Mouse (Mus musculus) cerebellum, adult 2 months (tissue): ENCODE measurements at regions not wholly inside any gene's neighbourhood (a gene's known extent, or its start where the extent isn't known, plus 50 kb on each side); places are given as distances from the start of the nearest gene placed in this dataset.

Source experiments
- DNase-seq, 2 experiments: peaks; one replicate each; pipeline ENCODE4 v3.0.0; 2021
- H3K27ac ChIP-seq: fragments of 200-500 bp; 2 replicates; pipeline ENCODE4 v1.5.1; 2012; ENCODE audit warnings: low read length, control low read depth, inconsistent platforms; ENCODE audit not compliant: insufficient read depth
- H3K27me3 ChIP-seq: fragments of 200-500 bp; 2 replicates; pipeline ENCODE4 v1.6.1; 2012; ENCODE audit warnings: inconsistent platforms, mild to moderate bottlenecking, low read length, moderate library complexity; ENCODE audit not compliant: control insufficient read depth, insufficient read depth
- H3K4me1 ChIP-seq: fragments of 200-500 bp; 2 replicates; pipeline ENCODE4 v1.6.1; 2011; ENCODE audit warnings: low read length; ENCODE audit not compliant: control insufficient read depth, insufficient read depth
- H3K4me3 ChIP-seq: fragments of 200-500 bp; replicated peaks from 2 replicates; pipeline ENCODE3; 2011; ENCODE audit warnings: mild to moderate bottlenecking, low read depth, low read length, control low read depth; ENCODE audit not compliant: insufficient read depth
- CTCF ChIP-seq: fragments of 200-500 bp; IDR thresholded peaks from 2 replicates; pipeline ENCODE4 v1.5.1; 2011; ENCODE audit warnings: low read depth, mild to moderate bottlenecking, control low read depth, low read length, moderate library complexity, borderline replicate concordance; ENCODE audit not compliant: insufficient read depth
- POLR2A ChIP-seq: fragments of 200-500 bp; IDR thresholded peaks from 2 replicates; pipeline ENCODE4 v1.6.1; 2011; ENCODE audit warnings: low read length, control low read depth, borderline replicate concordance; ENCODE audit not compliant: insufficient read depth
- WGBS: fragments of 180-500 bp; shearing (Covaris S2); methylation state at CpG from one replicate; pipeline ENCODE4 v1.1.7; 2018; 5-methylcytosine and 5-hydroxymethylcytosine counted together

DNA sequence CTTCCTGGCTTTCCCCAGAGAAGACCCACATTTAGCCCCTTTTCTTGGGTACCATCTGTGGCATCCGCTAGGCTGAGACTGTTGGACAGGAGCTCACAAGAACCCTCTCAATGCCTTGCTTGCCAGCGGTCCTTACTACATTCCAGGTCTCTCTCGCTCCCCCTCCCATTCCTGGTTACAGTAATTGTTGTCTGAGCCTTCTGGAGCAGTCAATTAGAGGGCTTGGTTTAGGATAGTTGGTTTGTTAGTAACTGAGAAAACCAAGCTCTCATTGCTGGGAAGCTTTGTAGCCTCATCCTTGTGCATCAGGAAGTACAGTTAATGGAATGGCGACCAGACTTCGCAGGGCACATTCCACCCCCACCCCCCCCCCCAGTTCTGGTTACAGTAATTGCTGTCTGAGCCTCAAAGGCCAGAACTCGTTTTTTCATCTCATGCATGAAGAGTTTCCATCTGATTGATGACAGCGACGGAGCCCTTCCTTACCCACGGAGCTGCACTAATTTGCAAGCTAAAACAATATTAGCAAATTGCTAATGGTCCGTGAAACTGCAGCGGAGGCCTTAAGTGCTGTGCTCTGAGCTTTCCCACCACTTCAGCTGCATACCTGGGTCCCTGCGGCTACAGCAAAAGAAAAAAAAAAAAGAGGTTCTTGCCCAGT is 239.6 kb upstream of the Zdhhc25 start:
- no peak for DNase-seq
- peaks cover 8% of the 10 kb centered on the region for H3K4me1 ChIP-seq
- TF ChIP-seq POLR2A, result no peak
- no peak for TF ChIP-seq CTCF
- H3K4me3 ChIP-seq, result no peak overlapping the region
- peaks cover 6% of the 10 kb centered on the region for H3K27me3 ChIP-seq
- no peak overlapping the region for H3K27ac ChIP-seq
- WGBS, result 8% methylated on average over 12 of the region's 12 CpGs

DNA sequence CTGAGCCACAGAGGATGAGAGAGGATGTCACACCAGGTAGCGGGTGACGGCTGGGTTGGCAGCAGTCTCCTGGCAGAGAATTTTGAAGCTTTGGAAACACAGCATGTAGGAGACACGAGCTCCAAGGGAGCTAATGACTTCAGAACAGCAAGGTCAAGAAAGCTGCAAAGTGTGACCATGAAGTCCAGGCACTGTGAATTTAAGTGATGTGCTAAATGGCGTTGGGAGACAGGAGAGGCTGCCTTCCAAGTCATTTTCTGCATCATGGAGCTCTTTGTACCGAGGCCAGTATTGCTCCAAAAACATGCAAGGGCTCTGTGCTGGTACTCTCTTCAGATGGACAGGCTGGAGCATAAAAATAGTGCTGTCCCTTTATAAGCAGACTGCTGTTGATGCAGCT is 238.8 kb upstream of the Zdhhc25 start:
- peak; percentile 19 to 36 for DNase-seq
- no peak overlapping the region for H3K4me3 ChIP-seq
- WGBS, result 5% methylated on average over 5 of the region's 5 CpGs
- peaks cover 6% of the 10 kb centered on the region for H3K27me3 ChIP-seq
- H3K4me1 ChIP-seq, result peaks cover 8% of the 10 kb centered on the region
- no peak overlapping the region for H3K27ac ChIP-seq
- no peak for TF ChIP-seq POLR2A
- TF ChIP-seq CTCF, result no peak

DNA sequence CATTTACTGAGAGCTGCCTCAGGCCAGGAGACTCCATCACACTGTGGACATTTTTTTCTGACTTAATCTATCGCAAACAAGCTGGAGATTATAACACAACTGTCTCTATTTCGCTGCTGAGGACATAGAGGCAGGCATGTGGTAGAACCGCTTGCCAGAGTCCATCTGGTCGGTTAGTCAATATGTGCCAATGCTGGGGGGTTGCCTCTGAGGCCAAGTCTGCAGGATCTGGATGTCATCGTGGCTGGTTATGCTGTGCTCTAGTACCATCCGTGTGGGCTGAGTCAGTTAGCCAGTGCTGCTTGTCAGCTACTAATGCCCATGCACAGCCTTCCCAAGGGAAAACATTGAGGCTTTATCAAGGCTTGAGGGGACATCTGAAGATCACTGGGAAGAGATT is 237.1 kb upstream of the Zdhhc25 start:
- TF ChIP-seq CTCF (no peak), POLR2A (no peak)
- WGBS, result 13% methylated on average over 6 of the region's 6 CpGs
- Histone ChIP-seq H3K4me1 (peaks cover 8% of the 10 kb centered on the region), H3K27ac (no peak overlapping the region), H3K27me3 (peaks cover 6% of the 10 kb centered on the region), H3K4me3 (no peak overlapping the region)
- peak in 1 of 2 experiments; percentile 53 for DNase-seq

DNA sequence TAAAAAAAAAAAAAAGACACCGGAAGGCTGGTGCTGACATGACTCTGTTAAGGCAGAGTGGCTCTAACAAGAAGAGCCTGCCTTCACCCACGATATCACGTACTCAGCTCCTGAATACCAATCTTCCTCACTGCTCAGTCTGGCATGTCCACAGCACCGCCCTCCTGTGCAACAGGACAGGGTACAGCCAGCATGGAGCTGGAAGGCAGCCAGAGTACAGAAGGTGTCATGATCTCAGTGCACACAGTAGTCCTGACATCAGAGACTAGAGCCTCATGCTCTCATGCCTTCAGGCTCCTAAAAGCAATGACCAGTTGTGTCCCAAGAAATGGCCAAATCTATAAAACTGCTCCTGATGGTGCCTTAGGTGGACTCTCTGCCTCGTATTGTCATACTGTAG is 229.7 kb upstream of the Zdhhc25 start:
- Histone ChIP-seq H3K27ac (no peak overlapping the region), H3K4me1 (peaks cover 3% of the 10 kb centered on the region; the same call in 1 of the 2 replicates), H3K4me3 (no peak overlapping the region), H3K27me3 (no peaks in the 10 kb centered on the region; the same call in 1 of the 2 replicates)
- WGBS, result 56% methylated on average over 5 of the region's 5 CpGs
- TF ChIP-seq CTCF (no peak), POLR2A (no peak)
- peak in 1 of 2 experiments; percentile 45 for DNase-seq

DNA sequence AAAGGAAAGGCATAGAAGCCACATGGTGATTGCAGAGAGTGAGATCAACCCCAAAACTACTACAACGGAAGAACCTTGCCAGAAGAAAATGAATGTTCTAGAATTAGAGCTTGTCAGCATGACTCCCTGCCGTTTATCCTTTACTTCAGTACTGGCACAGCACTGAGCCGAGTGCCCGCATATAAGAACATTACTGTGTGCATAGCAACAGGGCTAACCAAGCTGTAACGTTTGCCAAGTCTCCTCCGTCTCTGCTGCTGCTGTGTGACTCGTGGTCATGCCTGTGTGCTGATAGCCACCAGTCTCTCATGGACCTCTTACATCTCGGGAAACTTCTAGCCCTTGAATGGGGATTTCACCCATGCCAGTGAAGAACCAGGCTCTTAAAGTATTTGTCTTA is 228.1 kb upstream of the Zdhhc25 start:
- Histone ChIP-seq H3K27me3 (no peaks in the 10 kb centered on the region; the same call in 1 of the 2 replicates), H3K4me3 (no peak overlapping the region), H3K4me1 (peaks cover 3% of the 10 kb centered on the region; the same call in 1 of the 2 replicates), H3K27ac (no peak overlapping the region)
- no peak for DNase-seq
- TF ChIP-seq CTCF (no peak), POLR2A (no peak)
- 17% methylated on average over 8 of the region's 8 CpGs for WGBS

DNA sequence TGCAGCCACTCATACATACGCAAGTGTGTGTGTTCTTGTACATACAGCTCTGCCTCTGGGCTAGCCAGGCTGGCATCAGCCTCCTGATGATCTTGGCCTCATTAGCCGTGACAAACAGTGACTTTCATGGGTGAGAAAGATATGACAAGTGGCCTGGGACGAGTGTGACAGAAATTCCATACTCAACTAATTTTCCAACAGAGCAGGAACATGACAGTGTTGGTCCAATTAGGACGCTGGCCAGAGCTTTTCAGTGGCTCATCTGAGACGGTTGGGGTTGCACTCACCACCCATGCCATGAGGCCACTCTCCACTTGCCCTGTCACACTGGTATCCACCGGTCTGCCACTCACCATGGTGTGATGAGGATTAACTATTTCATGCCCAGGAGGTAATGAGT is 226.2 kb upstream of the Zdhhc25 start:
- WGBS, result 45% methylated on average over 6 of the region's 6 CpGs

DNA sequence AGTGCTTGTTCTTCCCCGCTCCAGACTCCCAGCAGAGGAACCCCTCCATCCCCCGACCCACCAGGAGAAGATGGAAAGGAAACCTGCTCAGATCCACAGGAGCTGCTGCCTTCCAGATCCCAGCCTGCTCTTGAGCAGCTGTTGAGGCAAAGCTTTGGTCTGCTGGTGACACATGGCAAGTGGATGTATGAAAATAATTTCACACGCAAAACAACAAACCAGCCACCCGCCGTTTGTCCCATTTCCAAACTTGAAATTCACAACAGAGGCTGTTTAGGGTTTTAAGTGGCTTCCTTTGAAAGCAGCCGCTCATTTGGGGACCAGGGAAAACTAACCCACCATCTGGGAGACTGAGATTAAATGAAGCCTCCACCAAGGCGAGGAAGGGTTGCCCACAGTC is 220.8 kb upstream of the Zdhhc25 start:
- TF ChIP-seq CTCF, result no peak
- no peak for TF ChIP-seq POLR2A
- Histone ChIP-seq H3K27me3 (no peaks in the 10 kb centered on the region), H3K4me1 (no peaks in the 10 kb centered on the region), H3K27ac (no peak overlapping the region), H3K4me3 (no peak overlapping the region)
- DNase-seq, result no peak
- 79% methylated on average over 7 of the region's 7 CpGs for WGBS

More for the DNA sequence above, 226.2 kb upstream of the Zdhhc25 start:
- DNase-seq, result no peak
- peaks cover 3% of the 10 kb centered on the region; the same call in 1 of the 2 replicates for H3K4me1 ChIP-seq
- H3K4me3 ChIP-seq, result no peak overlapping the region
- H3K27me3 ChIP-seq, result no peaks in the 10 kb centered on the region; the same call in 1 of the 2 replicates
- H3K27ac ChIP-seq, result no peak overlapping the region
- no peak for TF ChIP-seq CTCF
- no peak for TF ChIP-seq POLR2A

DNA sequence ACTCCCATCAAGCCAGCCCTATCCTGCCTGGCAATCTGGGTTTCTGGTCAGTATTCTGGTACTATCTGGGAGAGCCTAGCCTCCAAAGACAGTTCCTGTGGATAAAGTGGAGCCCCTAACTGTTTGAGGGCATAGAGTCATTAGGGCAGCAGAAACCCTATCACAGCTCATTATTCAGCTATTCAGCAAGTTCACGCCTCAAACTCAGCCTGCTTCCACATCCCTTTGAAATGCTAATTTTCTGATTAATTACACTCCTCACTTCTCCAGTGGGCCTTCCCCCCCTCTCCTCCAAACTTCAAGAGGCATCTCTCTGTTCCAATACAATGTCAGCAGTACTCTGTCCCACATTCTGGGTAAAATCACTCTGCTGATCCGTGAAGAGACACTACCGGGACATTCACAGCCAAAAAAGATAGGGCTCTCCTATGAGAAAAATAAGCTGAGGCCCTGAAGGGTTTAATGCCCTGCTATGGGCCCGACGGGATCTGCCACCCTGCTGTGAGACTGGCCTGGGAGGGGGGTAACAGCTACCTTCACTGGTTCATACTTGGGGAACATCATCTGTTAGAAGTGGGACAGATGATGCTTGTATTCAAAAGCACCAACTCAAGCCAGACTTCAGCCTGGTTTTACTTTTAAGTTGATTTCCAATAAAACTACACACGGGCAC is 220.0 kb upstream of the Zdhhc25 start:
- Histone ChIP-seq H3K4me1 (no peaks in the 10 kb centered on the region), H3K27me3 (no peaks in the 10 kb centered on the region), H3K4me3 (no peak overlapping the region), H3K27ac (no peak overlapping the region)
- no peak for DNase-seq
- TF ChIP-seq CTCF (no peak), POLR2A (no peak)
- WGBS, result 53% methylated on average over 6 of the region's 6 CpGs
